Mouse (Mus musculus) brain, embryonic 14.5 days (tissue): Measurements from ENCODE around the gene Prkcq.

Source experiments
- CTCF ChIP-seq: fragments of 200-500 bp; IDR thresholded peaks from 2 replicates; pipeline ENCODE4 v1.5.1; 2012; ENCODE audit warnings: inconsistent platforms, mild to moderate bottlenecking, moderate library complexity, borderline replicate concordance; ENCODE audit not compliant: insufficient read depth, insufficient read length; ENCODE audit errors: extremely low read depth
- POLR2A ChIP-seq: fragments of 200-500 bp; IDR thresholded peaks from 2 replicates; pipeline ENCODE4 v1.6.1; 2012; ENCODE audit warnings: mild to moderate bottlenecking, inconsistent platforms, borderline replicate concordance; ENCODE audit not compliant: poor library complexity, insufficient read depth, insufficient read length, severe bottlenecking; ENCODE audit errors: extremely low read depth

GRCm38 (mm10) chr2:11265455-11265854 is 93.5 kb downstream of the Prkcq start:
- TF ChIP-seq POLR2A (no peak), CTCF (peak; percentile 22; the same call in 1 of the 2 replicates)
